Mouse (Mus musculus): ENCODE measurements around the gene Rab1a.

Rab1a gene

DNA sequence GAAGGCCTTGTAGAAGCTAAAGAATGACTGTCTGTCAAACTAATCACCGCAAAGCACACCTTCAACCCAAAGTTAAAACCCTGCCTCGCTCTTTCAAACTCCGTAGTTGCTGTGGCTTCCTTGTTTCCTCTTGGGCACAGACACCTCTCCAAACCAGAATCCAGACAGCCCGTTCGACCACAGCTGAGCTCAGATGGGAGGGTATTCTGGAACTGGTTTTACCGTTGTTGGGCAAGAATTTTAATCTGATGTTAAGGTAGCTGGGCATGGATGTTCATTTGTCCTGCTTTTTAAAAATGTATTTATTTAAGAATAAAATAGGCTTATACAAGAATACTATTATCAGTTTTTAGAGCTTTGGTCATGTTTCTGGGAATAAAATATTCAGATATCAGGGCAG, 14.0 kb upstream of the Rab1a start:
- peaks cover 27% of the 10 kb centered on the region for H3K9me3 ChIP-seq (ENCODE audit: low read length)
- H3K27me3 ChIP-seq (ENCODE audit: insufficient read depth, low read length), result no peaks in the 10 kb centered on the region
- H3K4me1 ChIP-seq (replicated peaks; ENCODE audit: low read depth, low read length), result peaks cover 26% of the 10 kb centered on the region
- no peaks in the 10 kb centered on the region for H3K36me3 ChIP-seq (ENCODE audit: insufficient read depth, low read length)
- H3K4me3 ChIP-seq (replicated peaks; ENCODE audit: low read length), result no peak overlapping the region
- TF ChIP-seq POU5F1 (IDR thresholded peaks at IDR 0.05; ENCODE audit: borderline replicate concordance, low read length), result no peak
- no peak for TF ChIP-seq NANOG (IDR thresholded peaks at IDR 0.05; ENCODE audit: borderline replicate concordance, low read length)
- no peak for TF ChIP-seq CTCF (conservative IDR thresholded peaks at IDR 0.05; ENCODE audit: low read length)

DNA sequence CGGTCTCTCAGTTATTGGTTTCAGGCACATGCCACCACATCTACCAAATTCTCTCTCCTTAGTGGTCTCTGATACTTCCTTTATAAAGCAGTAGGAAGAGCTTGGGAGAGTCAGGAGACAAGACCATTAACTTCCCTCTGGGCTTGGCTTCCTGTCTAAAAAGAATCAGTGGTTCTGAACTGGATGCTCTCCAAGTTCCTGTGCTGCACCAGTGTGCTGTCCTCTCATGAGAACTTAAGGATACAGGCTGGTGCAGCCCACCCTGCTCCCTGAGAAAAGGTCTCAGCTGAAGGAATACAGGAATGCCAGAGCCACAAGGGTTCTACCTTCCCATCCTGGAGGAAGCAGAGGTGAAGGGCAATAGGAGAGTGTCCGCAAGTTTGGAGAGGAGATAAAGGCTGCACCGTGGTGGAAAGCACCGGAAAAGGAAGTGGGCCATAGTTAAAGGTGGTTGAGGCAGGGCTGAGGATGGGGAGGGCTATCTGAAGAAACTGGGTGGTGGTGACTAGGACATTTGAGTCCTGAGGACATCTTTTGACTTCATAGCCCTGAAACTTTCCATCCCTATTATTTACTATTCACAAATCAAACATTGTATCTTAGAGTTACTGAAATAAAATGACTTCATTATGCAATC, 8.0 kb upstream of the Rab1a start:
- H3K36me3 ChIP-seq (ENCODE audit: insufficient read depth, low read length), result no peaks in the 10 kb centered on the region
- H3K4me1 ChIP-seq (replicated peaks; ENCODE audit: low read depth, low read length), result peaks cover 56% of the 10 kb centered on the region
- H3K9me3 ChIP-seq (ENCODE audit: low read length), result no peaks in the 10 kb centered on the region
- TF ChIP-seq CTCF (conservative IDR thresholded peaks at IDR 0.05; ENCODE audit: low read length) (no peak), NANOG (IDR thresholded peaks at IDR 0.05; ENCODE audit: borderline replicate concordance, low read length) (no peak), POU5F1 (IDR thresholded peaks at IDR 0.05; ENCODE audit: borderline replicate concordance, low read length) (no peak)
- H3K27me3 ChIP-seq (ENCODE audit: insufficient read depth, low read length), result no peaks in the 10 kb centered on the region
- H3K4me3 ChIP-seq (replicated peaks; ENCODE audit: low read length), result no peak overlapping the region

DNA sequence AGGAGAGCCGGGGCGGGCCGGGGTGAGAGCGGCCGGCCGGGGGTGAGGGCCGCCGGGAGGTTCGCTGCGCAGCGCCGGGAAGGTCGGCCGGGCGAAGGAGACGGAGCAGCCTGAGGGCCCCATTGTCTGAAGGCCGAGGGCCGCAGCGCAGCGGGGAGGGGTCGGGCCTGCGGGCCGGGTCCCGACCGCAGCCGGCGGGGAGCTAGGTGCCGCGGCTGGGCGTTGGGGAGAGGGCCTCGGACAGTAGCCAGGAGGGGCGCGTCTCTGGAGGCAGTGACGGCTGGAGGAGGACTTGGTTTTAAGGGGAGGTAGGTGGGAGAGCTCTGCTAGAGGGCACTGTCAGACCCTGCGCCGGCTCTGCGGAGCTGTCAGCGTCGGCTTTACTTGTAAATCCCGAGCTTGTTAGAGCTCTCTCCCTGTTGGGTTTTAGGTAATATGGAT, 449 bp downstream of the Rab1a start:
- Histone ChIP-seq H3K36me3 (ENCODE audit: insufficient read depth, low read length) (peaks cover 25% of the 10 kb centered on the region; the same call in 1 of the 2 replicates), H3K27me3 (ENCODE audit: insufficient read depth, low read length) (no peaks in the 10 kb centered on the region), H3K4me1 (replicated peaks; ENCODE audit: low read depth, low read length) (peaks cover 70% of the 10 kb centered on the region), H3K4me3 (replicated peaks; ENCODE audit: low read length) (peak overlapping the region; percentile 98), H3K9me3 (ENCODE audit: low read length) (no peaks in the 10 kb centered on the region)
- TF ChIP-seq CTCF (conservative IDR thresholded peaks at IDR 0.05; ENCODE audit: low read length) (no peak), POU5F1 (IDR thresholded peaks at IDR 0.05; ENCODE audit: borderline replicate concordance, low read length) (no peak), NANOG (IDR thresholded peaks at IDR 0.05; ENCODE audit: borderline replicate concordance, low read length) (no peak)

DNA sequence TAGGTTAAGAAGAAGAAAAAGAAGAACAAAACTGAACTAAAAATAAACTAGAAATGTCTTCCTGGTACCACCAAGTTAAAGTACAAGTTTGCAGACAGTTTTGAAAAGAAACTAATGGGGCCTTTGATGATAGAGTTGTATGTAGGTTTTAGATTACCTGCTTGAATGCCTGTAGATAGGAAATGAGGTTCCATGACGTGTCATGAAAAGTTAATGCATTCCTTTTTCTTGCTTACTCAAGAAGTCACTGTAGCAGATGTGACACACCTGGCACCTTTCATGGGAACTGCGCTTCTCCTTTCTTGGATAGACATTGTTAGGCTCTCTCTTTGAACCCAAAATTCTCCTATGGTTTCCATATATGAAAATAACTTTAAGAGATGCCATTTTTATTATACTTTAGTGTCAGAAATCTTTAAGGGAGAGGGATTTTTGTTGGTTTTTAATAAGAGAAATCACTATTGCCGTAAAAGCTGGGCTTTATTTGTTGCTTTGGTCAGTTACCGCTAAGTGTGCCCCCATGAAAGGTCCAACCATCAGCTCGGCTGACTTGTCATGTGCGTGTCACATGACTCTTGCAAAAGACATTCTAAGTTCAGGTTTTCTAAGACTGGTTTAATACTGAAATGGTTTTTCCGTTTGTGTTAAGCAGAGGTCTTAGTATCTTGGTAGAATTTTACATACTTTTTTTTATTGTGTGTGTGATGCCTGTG, 1.2 kb downstream of the Rab1a start:
- peaks cover 30% of the 10 kb centered on the region; the same call in 1 of the 2 replicates for H3K36me3 ChIP-seq (ENCODE audit: insufficient read depth, low read length)
- H3K4me3 ChIP-seq (replicated peaks; ENCODE audit: low read length), result peak overlapping the region; percentile 98
- H3K4me1 ChIP-seq (replicated peaks; ENCODE audit: low read depth, low read length), result peaks cover 70% of the 10 kb centered on the region

DNA sequence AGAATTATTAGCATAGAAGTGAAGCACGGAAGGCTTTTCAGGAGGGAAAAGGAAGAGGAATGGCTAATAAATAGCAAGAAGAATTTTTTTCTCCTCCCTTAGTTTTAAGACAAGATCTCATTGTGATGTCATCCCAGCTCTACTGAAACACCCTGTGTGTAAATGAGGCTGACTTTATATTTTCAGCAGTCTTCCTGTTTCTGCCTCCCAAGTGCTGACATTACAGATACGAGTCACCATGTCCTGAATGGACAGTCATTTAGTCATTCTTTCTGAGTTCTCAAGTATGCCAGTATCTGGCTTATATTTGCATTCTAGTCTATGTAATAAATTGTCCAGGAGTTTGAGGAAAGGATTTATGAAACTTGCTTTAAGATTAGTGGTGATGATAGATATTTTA, 3.1 kb downstream of the Rab1a start:
- H3K27me3 ChIP-seq (ENCODE audit: insufficient read depth, low read length), result no peaks in the 10 kb centered on the region
- TF ChIP-seq NANOG (IDR thresholded peaks at IDR 0.05; ENCODE audit: borderline replicate concordance, low read length), result no peak
- TF ChIP-seq CTCF (conservative IDR thresholded peaks at IDR 0.05; ENCODE audit: low read length), result no peak
- no peak for TF ChIP-seq POU5F1 (IDR thresholded peaks at IDR 0.05; ENCODE audit: borderline replicate concordance, low read length)
- peaks cover 39% of the 10 kb centered on the region for H3K36me3 ChIP-seq (ENCODE audit: insufficient read depth, low read length)
- H3K9me3 ChIP-seq (ENCODE audit: low read length), result no peaks in the 10 kb centered on the region
- peaks cover 76% of the 10 kb centered on the region for H3K4me1 ChIP-seq (replicated peaks; ENCODE audit: low read depth, low read length)
- 0 out of 2 replicates have a peak overlapping the region, but pooled peaks have one; percentile 0 for H3K4me3 ChIP-seq (replicated peaks; ENCODE audit: low read length)

More for the DNA sequence above, 1.2 kb downstream of the Rab1a start:
- H3K27me3 ChIP-seq (ENCODE audit: insufficient read depth, low read length), result no peaks in the 10 kb centered on the region
- H3K9me3 ChIP-seq (ENCODE audit: low read length), result no peaks in the 10 kb centered on the region
- no peak for TF ChIP-seq CTCF (conservative IDR thresholded peaks at IDR 0.05; ENCODE audit: low read length)
- no peak for TF ChIP-seq POU5F1 (IDR thresholded peaks at IDR 0.05; ENCODE audit: borderline replicate concordance, low read length)

DNA sequence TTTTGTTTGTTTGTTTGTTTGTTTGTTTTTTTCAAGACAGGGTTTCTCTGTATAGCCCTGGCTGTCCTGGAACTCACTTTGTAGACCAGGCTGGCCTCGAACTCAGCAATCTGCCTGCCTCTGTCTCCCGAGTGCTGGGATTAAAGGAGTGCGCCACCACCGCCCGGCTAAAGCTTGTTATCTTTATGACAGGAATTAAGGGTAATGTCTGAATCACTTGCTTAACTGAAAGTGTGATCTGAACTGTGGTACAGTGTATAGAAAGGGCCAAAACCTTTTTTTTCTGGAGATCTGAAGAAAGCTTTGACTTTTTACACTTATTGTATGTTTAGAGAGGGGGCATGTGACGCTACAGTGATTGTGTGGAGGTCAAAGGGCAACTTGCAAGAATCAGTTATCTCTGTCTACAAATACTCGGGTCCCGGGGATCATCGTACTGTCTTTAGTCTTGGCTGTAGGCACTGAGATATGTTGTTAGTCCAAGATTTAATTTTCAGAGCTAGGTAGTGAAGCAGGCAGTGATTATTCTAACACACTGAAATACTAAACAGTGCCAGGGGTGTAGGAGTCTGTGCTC, 3.7 kb downstream of the Rab1a start:
- TF ChIP-seq POU5F1 (IDR thresholded peaks at IDR 0.05; ENCODE audit: borderline replicate concordance, low read length) (no peak), CTCF (conservative IDR thresholded peaks at IDR 0.05; ENCODE audit: low read length) (no peak), NANOG (IDR thresholded peaks at IDR 0.05; ENCODE audit: borderline replicate concordance, low read length) (no peak)
- Histone ChIP-seq H3K4me3 (replicated peaks; ENCODE audit: low read length) (peak overlapping the region; percentile 21), H3K36me3 (ENCODE audit: insufficient read depth, low read length) (peaks cover 42% of the 10 kb centered on the region), H3K9me3 (ENCODE audit: low read length) (no peaks in the 10 kb centered on the region), H3K27me3 (ENCODE audit: insufficient read depth, low read length) (no peaks in the 10 kb centered on the region), H3K4me1 (replicated peaks; ENCODE audit: low read depth, low read length) (peaks cover 76% of the 10 kb centered on the region)

DNA sequence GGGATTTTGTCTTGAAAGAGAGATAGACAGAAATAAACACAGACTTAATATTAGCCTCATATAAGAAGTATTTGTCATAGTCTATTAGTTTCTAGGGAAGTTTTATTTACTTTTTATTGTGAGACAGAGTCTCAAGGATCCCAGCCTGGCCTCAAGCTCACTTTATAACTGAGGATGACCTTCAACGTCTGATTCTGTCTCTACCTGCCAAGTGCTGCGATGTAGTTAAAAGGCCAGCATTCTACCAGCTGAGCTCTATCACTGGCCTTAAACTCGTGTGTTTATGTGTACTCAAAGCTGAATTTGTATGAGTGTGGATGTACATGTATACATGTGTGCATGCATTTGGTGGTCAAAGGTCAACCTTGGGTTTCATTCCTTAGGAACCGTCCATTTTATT, 4.3 kb downstream of the Rab1a start:
- no peaks in the 10 kb centered on the region for H3K27me3 ChIP-seq (ENCODE audit: insufficient read depth, low read length)
- TF ChIP-seq NANOG (IDR thresholded peaks at IDR 0.05; ENCODE audit: borderline replicate concordance, low read length), result no peak
- TF ChIP-seq CTCF (conservative IDR thresholded peaks at IDR 0.05; ENCODE audit: low read length), result no peak
- TF ChIP-seq POU5F1 (IDR thresholded peaks at IDR 0.05; ENCODE audit: borderline replicate concordance, low read length), result no peak
- peaks cover 47% of the 10 kb centered on the region for H3K36me3 ChIP-seq (ENCODE audit: insufficient read depth, low read length)
- H3K9me3 ChIP-seq (ENCODE audit: low read length), result no peaks in the 10 kb centered on the region
- H3K4me3 ChIP-seq (replicated peaks; ENCODE audit: low read length), result peak overlapping the region; percentile 21
- peaks cover 79% of the 10 kb centered on the region for H3K4me1 ChIP-seq (replicated peaks; ENCODE audit: low read depth, low read length)

DNA sequence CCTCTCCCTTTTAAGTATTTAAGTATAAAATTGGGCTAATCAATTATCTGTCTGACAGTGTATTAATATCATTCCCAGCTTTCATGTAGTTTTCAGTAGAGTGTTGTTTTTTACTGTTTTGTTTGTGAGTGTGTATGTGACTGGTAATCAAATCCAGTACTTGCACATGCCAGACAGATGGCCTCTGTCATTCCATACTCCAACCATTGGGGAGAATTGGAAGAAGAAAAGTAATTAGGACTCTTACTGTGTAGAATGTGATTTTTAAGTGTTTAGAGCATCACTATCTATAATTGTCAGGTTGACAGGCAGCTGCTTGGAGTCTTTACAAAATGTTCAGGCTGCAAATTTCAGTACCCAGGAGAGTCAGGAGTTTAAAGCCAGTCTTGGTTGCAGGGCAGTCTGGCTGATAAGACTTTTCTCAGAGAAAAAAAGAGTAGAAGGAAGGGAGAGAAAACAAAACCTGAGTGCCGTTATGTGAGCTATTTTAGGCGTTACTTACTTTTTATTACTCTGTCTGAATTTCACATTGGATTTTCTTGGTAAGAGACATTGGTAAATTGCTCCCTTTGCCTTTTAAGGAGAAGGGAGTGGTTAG, 5.5 kb downstream of the Rab1a start:
- Histone ChIP-seq H3K4me1 (replicated peaks; ENCODE audit: low read depth, low read length) (peaks cover 90% of the 10 kb centered on the region), H3K36me3 (ENCODE audit: insufficient read depth, low read length) (peaks cover 55% of the 10 kb centered on the region), H3K27me3 (ENCODE audit: insufficient read depth, low read length) (no peaks in the 10 kb centered on the region), H3K9me3 (ENCODE audit: low read length) (no peaks in the 10 kb centered on the region), H3K4me3 (replicated peaks; ENCODE audit: low read length) (no peak overlapping the region)
- TF ChIP-seq NANOG (IDR thresholded peaks at IDR 0.05; ENCODE audit: borderline replicate concordance, low read length) (no peak), CTCF (conservative IDR thresholded peaks at IDR 0.05; ENCODE audit: low read length) (no peak), POU5F1 (IDR thresholded peaks at IDR 0.05; ENCODE audit: borderline replicate concordance, low read length) (no peak)
